ENCODE assay signal across 8 mouse cellular contexts in genomic region chr15:89497391-89498048, GRCm38 (mm10). TPM values are rescaled to one million over a fixed set of nuclear protein-coding genes. Genes with fewer than 3 reads are reported as not detected.
DNase-seq lines count a peak whose midpoint lies in the region; ATAC-seq and TF ChIP-seq lines count a peak whose summit lies in the region.

No protein-coding gene starts in this region.

- H3K4me3 ChIP-seq in forebrain, embryonic 12.5 days (replicated peaks) = no peak overlapping the region
- no peak overlapping the region for H3K4me3 ChIP-seq in forebrain, embryonic 11.5 days (ENCODE audit: low read depth, low read length)
- peak overlapping the region; percentile 76 for H3K4me3 ChIP-seq in heart, adult 2 months
- peak overlapping the region; percentile 74 for H3K4me3 ChIP-seq in lung, adult 2 months (replicated peaks; ENCODE audit: extremely low read depth, low read depth, low read length)
- H3K4me3 ChIP-seq in stomach, postnatal 0 days (ENCODE audit: low read depth, low read length) = 0 out of 2 replicates have a peak overlapping the region, but pooled peaks have one; percentile 67

- H3K4me1 ChIP-seq in forebrain, embryonic 12.5 days = peaks cover 44% of the 10 kb centered on the region
- peaks cover 15% of the 10 kb centered on the region for H3K4me1 ChIP-seq in forebrain, embryonic 11.5 days (replicated peaks; ENCODE audit: control insufficient read depth, insufficient read depth, low read length)
- H3K4me1 ChIP-seq in heart, adult 2 months (ENCODE audit: control insufficient read depth, insufficient read depth, low read length) = peaks cover 18% of the 10 kb centered on the region
- peaks cover 15% of the 10 kb centered on the region for H3K4me1 ChIP-seq in lung, adult 2 months (ENCODE audit: control insufficient read depth, insufficient read depth, low read length)
- no peaks in the 10 kb centered on the region for H3K4me1 ChIP-seq in stomach, postnatal 0 days (replicated peaks; ENCODE audit: control insufficient read depth, insufficient read depth)

- no peak overlapping the region for H3K9ac ChIP-seq in forebrain, embryonic 12.5 days
- H3K9ac ChIP-seq in forebrain, embryonic 11.5 days (ENCODE audit: low read length) = no peak overlapping the region
- H3K9ac ChIP-seq in heart, adult 2 months (ENCODE audit: low read depth, low read length) = peak overlapping the region; percentile 81; the same call in 1 of the 2 replicates
- H3K9ac ChIP-seq in stomach, postnatal 0 days (ENCODE audit: low read length) = no peak overlapping the region

- H3K27ac ChIP-seq in forebrain, embryonic 12.5 days = no peak overlapping the region
- no peak overlapping the region for H3K27ac ChIP-seq in forebrain, embryonic 11.5 days (ENCODE audit: low read depth, low read length)
- peak overlapping the region; percentile 91 for H3K27ac ChIP-seq in heart, adult 2 months
- H3K27ac ChIP-seq in stomach, postnatal 0 days (replicated peaks) = no peak overlapping the region; the same call in 1 of the 2 replicates

- no peaks in the 10 kb centered on the region for H3K36me3 ChIP-seq in forebrain, embryonic 12.5 days (replicated peaks)
- H3K36me3 ChIP-seq in forebrain, embryonic 11.5 days (ENCODE audit: control insufficient read depth, insufficient read depth, low read length) = no peaks in the 10 kb centered on the region
- peaks cover 4% of the 10 kb centered on the region; the same call in 1 of the 2 replicates for H3K36me3 ChIP-seq in heart, adult 2 months (ENCODE audit: control insufficient read depth, insufficient read depth, low read length)
- no peaks in the 10 kb centered on the region for H3K36me3 ChIP-seq in stomach, postnatal 0 days (ENCODE audit: control insufficient read depth, insufficient read depth, low read length)

- intact Hi-C loops in heart, adult 2 months (cut with DNase I) = loop anchor here (1.0 to 2.0 kb wide), 2 partner anchors 17 to 21 kb away; partner anchors contain the start of gene Arsa

- TF ChIP-seq POLR2A in heart, adult 2 months (IDR thresholded peaks at IDR 0.05; ENCODE audit: insufficient read depth, low read depth, low read length) = peak; percentile 96
- peak; percentile 94 for TF ChIP-seq POLR2A in lung, adult 2 months (IDR thresholded peaks at IDR 0.05; ENCODE audit: borderline replicate concordance, extremely low read depth, low read depth, low read length)

- H3K4me2 ChIP-seq in forebrain, embryonic 12.5 days = 0 out of 2 replicates have a peak overlapping the region, but pooled peaks have one; percentile 6
- H3K4me2 ChIP-seq in forebrain, embryonic 11.5 days (ENCODE audit: low read depth, low read length, severe bottlenecking) = no peak overlapping the region
- H3K4me2 ChIP-seq in stomach, postnatal 0 days (replicated peaks; ENCODE audit: low read depth) = no peak overlapping the region

- ATAC-seq in forebrain, embryonic 12.5 days (ENCODE audit: low FRiP score) = no peak
- ATAC-seq in forebrain, embryonic 11.5 days (replicated peaks; ENCODE audit: low FRiP score) = no peak
- peak; percentile 42; the same call in 1 of the 2 replicates for ATAC-seq in stomach, postnatal 0 days (ENCODE audit: low FRiP score, low TSS enrichment)

- TF ChIP-seq EP300 in heart, adult 2 months (IDR thresholded peaks at IDR 0.05; ENCODE audit: insufficient read depth, low read depth, low read length) = peak; percentile 100
- TF ChIP-seq EP300 in stomach, postnatal 0 days (optimal IDR thresholded peaks at IDR 0.05) = no peak

- peaks cover 56% of the 10 kb centered on the region for H3K27me3 ChIP-seq in forebrain, embryonic 12.5 days
- H3K27me3 ChIP-seq in forebrain, embryonic 11.5 days (ENCODE audit: control insufficient read depth, insufficient read depth, low read length) = peaks cover 19% of the 10 kb centered on the region
- peaks cover 3% of the 10 kb centered on the region; the same call in 1 of the 2 replicates for H3K27me3 ChIP-seq in heart, adult 2 months (ENCODE audit: control insufficient read depth, insufficient read depth, low read length)
- no peaks in the 10 kb centered on the region; the same call in 1 of the 2 replicates for H3K27me3 ChIP-seq in stomach, postnatal 0 days (ENCODE audit: control insufficient read depth, insufficient read depth, low read length)

- H3K9me3 ChIP-seq in forebrain, embryonic 12.5 days = no peaks in the 10 kb centered on the region
- no peaks in the 10 kb centered on the region for H3K9me3 ChIP-seq in forebrain, embryonic 11.5 days (ENCODE audit: control insufficient read depth, low read length)
- H3K9me3 ChIP-seq in stomach, postnatal 0 days (ENCODE audit: control insufficient read depth, low read length) = no peaks in the 10 kb centered on the region

- WGBS in forebrain, embryonic 12.5 days = 19% methylated on average over 4 of the region's 4 CpGs
- 34% methylated on average over 4 of the region's 4 CpGs for WGBS in forebrain, embryonic 11.5 days
- WGBS in heart, adult 2 months = 20% methylated on average over 4 of the region's 4 CpGs
- 14% methylated on average over 4 of the region's 4 CpGs for WGBS in lung, adult 2 months
- 39% methylated on average over 4 of the region's 4 CpGs for WGBS in stomach, postnatal 0 days

- TF ChIP-seq CTCF in heart, adult 2 months (IDR thresholded peaks at IDR 0.05) = no peak
- no peak for TF ChIP-seq CTCF in lung, adult 2 months (IDR thresholded peaks at IDR 0.05; ENCODE audit: insufficient read depth, low read length)
- no peak for TF ChIP-seq CTCF in stomach, postnatal 0 days (IDR thresholded peaks at IDR 0.05; ENCODE audit: low read depth)

- H3K79me2 ChIP-seq in heart, adult 2 months (replicated peaks; ENCODE audit: control insufficient read depth, insufficient read depth, low read length) = peaks cover 2% of the 10 kb centered on the region; the same call in 1 of the 2 replicates

- no peak for DNase-seq in forebrain, embryonic 11.5 days (ENCODE audit: low spot score)
- peak; percentile 74 to 86 for DNase-seq in heart, adult 2 months
- DNase-seq in kidney, adult 18-20 months = peak; percentile 54
- DNase-seq in lung, adult 2 months = peak; percentile 51
- no peak for DNase-seq in stomach, postnatal 0 days (ENCODE audit: low spot score)
- no peak for DNase-seq in left cerebral cortex, adult 8-10 months (ENCODE audit: low spot score in 2 of 2)
- DNase-seq in thymus, postnatal 10 days (ENCODE audit: low spot score in 2 of 2) = no peak

RNA-seq across cellular contexts. Expression of gene Shank3, which starts 1.9 kb away (rescaled TPM):
- 7.9 and 8.8 TPM in 2 replicates for polyA plus RNA-seq in forebrain, embryonic 12.5 days (2016; fragmentation: Nextera tagmentation; extraction: Ambion mirVana)
- 3.8 and 4.9 TPM in 2 replicates for polyA plus RNA-seq in forebrain, embryonic 11.5 days (2014; fragmentation: Nextera tagmentation; extraction: Ambion mirVana)
- 10 to 100 TPM; 44.3 to 52.2 TPM for total RNA-seq in heart, adult 2 months (2021)
- polyA plus RNA-seq in heart, adult 2 months (2012; rRNA removed) = 29.6 and 31.0 TPM in 2 replicates
- polyA plus RNA-seq in lung, adult 2 months (2012; rRNA removed) = 103 and 141 TPM in 2 replicates
- polyA plus RNA-seq in stomach, postnatal 0 days (2015; fragmentation: Nextera tagmentation; extraction: Ambion mirVana) = 0.35 and 0.40 TPM in 2 replicates
- 100 to 1,000 TPM; 192 to 223 (median 197) TPM for total RNA-seq in left cerebral cortex, adult 8-10 months (2022)

RNA-seq across cellular contexts. Expression of gene Arsa, which starts 20.3 kb away (rescaled TPM):
- 12.5 and 13.6 TPM in 2 replicates for polyA plus RNA-seq in forebrain, embryonic 12.5 days (2016; fragmentation: Nextera tagmentation; extraction: Ambion mirVana)
- polyA plus RNA-seq in forebrain, embryonic 11.5 days (2014; fragmentation: Nextera tagmentation; extraction: Ambion mirVana) = 9.9 and 10.6 TPM in 2 replicates
- 10 to 100 TPM; 11.1 to 13.5 TPM for total RNA-seq in heart, adult 2 months (2021)
- 19.5 and 22.1 TPM in 2 replicates for polyA plus RNA-seq in heart, adult 2 months (2012; rRNA removed)
- 57.7 and 62.4 TPM in 2 replicates for polyA plus RNA-seq in lung, adult 2 months (2012; rRNA removed)
- 10.3 and 11.1 TPM in 2 replicates for polyA plus RNA-seq in stomach, postnatal 0 days (2015; fragmentation: Nextera tagmentation; extraction: Ambion mirVana)
- total RNA-seq in left cerebral cortex, adult 8-10 months (2022) = 10 to 100 TPM; 31.8 to 37.3 (median 35.9) TPM

RNA-seq across cellular contexts. Expression of gene Mapk8ip2, which starts 43.8 kb away (rescaled TPM):
- 44.1 and 51.6 TPM in 2 replicates for polyA plus RNA-seq in forebrain, embryonic 12.5 days (2016; fragmentation: Nextera tagmentation; extraction: Ambion mirVana)
- 26.0 and 27.4 TPM in 2 replicates for polyA plus RNA-seq in forebrain, embryonic 11.5 days (2014; fragmentation: Nextera tagmentation; extraction: Ambion mirVana)
- total RNA-seq in heart, adult 2 months (2021) = under 1 TPM in 1 of 2 experiments, not detected in 1; 0.16 TPM
- polyA plus RNA-seq in heart, adult 2 months (2012; rRNA removed) = 0.18 and 0.29 TPM in 2 replicates
- polyA plus RNA-seq in lung, adult 2 months (2012; rRNA removed) = 0.10 and 0.11 TPM in 2 replicates
- polyA plus RNA-seq in stomach, postnatal 0 days (2015; fragmentation: Nextera tagmentation; extraction: Ambion mirVana) = 1.6 and 1.9 TPM in 2 replicates
- 100 to 1,000 TPM; 240 to 262 (median 246) TPM for total RNA-seq in left cerebral cortex, adult 8-10 months (2022)

Comparison
In these comparisons a context has a peak if more than half of its experiments do, and no peak if none do; other contexts are left out.
1. H3K4me3 ChIP-seq: peak in heart, adult 2 months (single experiment), lung, adult 2 months (single experiment) and stomach, postnatal 0 days (single experiment); none in forebrain, embryonic 12.5 days (single experiment) and forebrain, embryonic 11.5 days (single experiment).
2. DNase-seq: peak in heart, adult 2 months (2 of 2), kidney, adult 18-20 months (single experiment) and lung, adult 2 months (single experiment); none in forebrain, embryonic 11.5 days (single experiment), stomach, postnatal 0 days (single experiment), left cerebral cortex, adult 8-10 months (0 of 2) and thymus, postnatal 10 days (0 of 2).